Mouse (Mus musculus): ENCODE measurements at regions not wholly inside any gene's neighbourhood (a gene's known extent, or its start where the extent isn't known, plus 50 kb on each side); places are given as distances from the start of the nearest gene placed in this dataset.
A peak's percentile ranks its signal among the peaks of the same experiment; 100 is the strongest.
"Not testable (repeated sequence)": the region's sequence is repeated elsewhere in the genome, so short reads cannot be mapped to it uniquely, and the experiment has no call there.

DNA sequence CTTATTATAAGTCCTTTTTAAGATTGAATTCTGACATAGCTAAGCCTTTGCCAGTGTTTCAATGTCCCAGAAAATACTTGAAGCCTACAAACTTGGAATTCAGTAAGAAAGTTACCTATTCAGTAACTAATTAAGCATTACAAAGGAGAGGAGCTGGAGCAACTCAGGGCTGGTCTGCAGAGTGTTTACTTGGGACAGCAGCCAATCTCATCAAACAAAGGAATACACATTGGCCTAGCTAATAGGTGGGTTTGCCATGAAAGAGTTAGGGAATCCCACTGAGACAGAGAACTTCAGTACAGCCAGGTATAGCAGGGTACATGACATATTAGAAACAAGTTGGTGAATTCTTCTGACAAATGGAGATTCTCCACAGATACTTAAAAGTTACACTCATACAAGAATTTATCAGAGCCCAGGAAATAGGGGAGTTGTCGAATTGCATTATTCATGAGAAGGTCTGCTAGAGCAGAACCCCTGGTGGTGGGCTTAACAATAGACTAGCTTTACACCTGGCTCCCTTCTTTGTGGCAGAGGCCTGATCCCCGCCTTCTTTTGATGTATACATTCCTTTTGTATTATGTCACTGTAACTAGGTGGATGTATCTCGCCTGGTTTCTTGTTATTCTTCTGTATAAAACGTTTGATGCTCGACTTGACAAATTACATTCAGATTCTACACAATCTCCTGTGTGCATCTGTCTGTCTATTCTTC, 525.2 kb downstream of the 4930447F04Rik start:
- H3K9ac ChIP-seq (ENCODE audit: insufficient read depth, low read depth); H3K4me3 ChIP-seq (replicated peaks in 1 of 3; ENCODE audit: low read depth in 2 of 3, low read length in 2 of 3, poor library complexity in 1 of 3); in situ Hi-C loops (cut with MboI; ENCODE audit: low pct_ligation_motif_present, low pct_unique_long_range_greater_than_20kb, low sequenced_read_pairs): not testable (repeated sequence)

DNA sequence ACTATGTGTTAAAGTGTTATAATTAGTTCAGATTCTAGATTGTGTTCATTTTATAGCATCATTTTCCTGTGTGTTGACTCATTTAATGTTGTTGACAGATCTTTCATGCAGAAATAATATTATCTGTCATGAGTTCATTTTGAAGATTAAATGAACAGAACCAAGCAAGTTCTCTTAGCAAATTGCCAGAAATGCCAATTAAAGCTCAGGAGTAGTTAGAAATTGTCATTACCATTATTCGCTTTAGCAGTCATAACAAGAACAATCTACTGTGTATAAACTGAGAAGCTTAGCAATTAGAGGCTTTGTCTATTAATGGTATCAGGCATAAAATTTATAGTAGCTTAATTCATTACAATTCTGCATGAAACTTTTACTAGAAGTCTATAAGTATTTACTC, 534.2 kb downstream of the 4930447F04Rik start:
- dilution Hi-C loops (cut with MboI; ENCODE audit: extremely low pct_ligation_motif_present, extremely low pct_unique_long_range_greater_than_20kb, low sequenced_read_pairs), result no loop called here

More for the DNA sequence above, 525.2 kb downstream of the 4930447F04Rik start:
- H3K27ac ChIP-seq (ENCODE audit: insufficient read depth, low read depth); H3K4me2 ChIP-seq (ENCODE audit: insufficient read depth, low read depth, poor library complexity, severe bottlenecking); H3K36me3 ChIP-seq (replicated peaks in 1 of 2; ENCODE audit: control insufficient read depth in 1 of 2, insufficient read depth in 1 of 2, low read length in 1 of 2); H3K27me3 ChIP-seq (replicated peaks); H3K9me3 ChIP-seq (replicated peaks; ENCODE audit: low read length); DNase-seq (ENCODE audit: extremely low read depth); dilution Hi-C loops (cut with MboI; ENCODE audit: extremely low pct_ligation_motif_present, extremely low pct_unique_long_range_greater_than_20kb, low sequenced_read_pairs); H3K4me1 ChIP-seq (ENCODE audit: control insufficient read depth in 1 of 2, insufficient read depth in 2 of 2); H3K79me2 ChIP-seq (replicated peaks; ENCODE audit: control insufficient read depth, extremely low read depth, insufficient read depth, poor library complexity, severe bottlenecking): not testable (repeated sequence)

DNA sequence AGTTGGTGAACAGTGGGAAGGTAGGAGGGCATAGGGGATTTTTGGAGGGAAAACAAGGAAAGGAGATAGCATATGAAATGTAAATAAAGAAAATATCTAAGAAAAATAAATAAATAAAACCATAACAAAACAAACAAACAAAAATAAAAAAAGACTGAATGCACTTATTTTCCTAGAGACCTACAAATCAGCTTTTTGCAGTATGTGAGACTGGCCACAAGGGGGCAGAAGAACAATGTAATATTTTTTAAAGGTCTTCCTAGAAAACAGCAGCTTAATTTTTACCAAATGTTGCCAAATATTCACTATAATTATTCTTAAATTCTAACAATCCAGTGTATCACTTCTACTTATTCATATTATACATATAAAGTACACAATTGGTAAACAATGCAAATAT, 569.4 kb downstream of the 4930447F04Rik start:
- dilution Hi-C loops (cut with MboI; ENCODE audit: extremely low pct_ligation_motif_present, extremely low pct_unique_long_range_greater_than_20kb, low sequenced_read_pairs) (no loop called here), in situ Hi-C loops (cut with MboI; ENCODE audit: low pct_ligation_motif_present, low pct_unique_long_range_greater_than_20kb, low sequenced_read_pairs) (no loop called here)
- TF ChIP-seq SIN3A (IDR thresholded peaks at IDR 0.05; ENCODE audit: low read length) (no peak), POLR2A (IDR thresholded peaks at IDR 0.05; ENCODE audit: low read depth, low read length) (no peak), CTCF (conservative IDR thresholded peaks at IDR 0.05 in 1 of 2, IDR thresholded peaks at IDR 0.05 in 1 of 2; ENCODE audit: low read depth in 2 of 2, low read length in 2 of 2) (0 out of 4 replicates have a peak, but pooled peaks of 1 of the 2 experiments have one; percentile 8), CHD2 (IDR thresholded peaks at IDR 0.05; ENCODE audit: low read length) (no peak), JUND (conservative IDR thresholded peaks at IDR 0.05; ENCODE audit: low read depth, low read length) (no peak), BHLHE40 (IDR thresholded peaks at IDR 0.05; ENCODE audit: low read depth, low read length) (no peak)
- no peaks in the 10 kb centered on the region for H3K36me3 ChIP-seq (replicated peaks in 1 of 2; ENCODE audit: control insufficient read depth in 1 of 2, insufficient read depth in 1 of 2, low read length in 1 of 2)
- H3K27ac ChIP-seq (ENCODE audit: insufficient read depth, low read depth), result no peak overlapping the region
- H3K79me2 ChIP-seq (replicated peaks; ENCODE audit: control insufficient read depth, extremely low read depth, insufficient read depth, poor library complexity, severe bottlenecking), result no peaks in the 10 kb centered on the region
- no peak overlapping the region for H3K4me3 ChIP-seq (replicated peaks in 1 of 3; ENCODE audit: low read depth in 2 of 3, low read length in 2 of 3, poor library complexity in 1 of 3)
- no peak overlapping the region for H3K4me2 ChIP-seq (ENCODE audit: insufficient read depth, low read depth, poor library complexity, severe bottlenecking)
- no peak for DNase-seq (ENCODE audit: extremely low read depth)
- no peaks in the 10 kb centered on the region for H3K27me3 ChIP-seq (replicated peaks)
- H3K9me3 ChIP-seq (replicated peaks; ENCODE audit: low read length), result peaks cover 1% of the 10 kb centered on the region
- H3K4me1 ChIP-seq (ENCODE audit: control insufficient read depth in 1 of 2, insufficient read depth in 2 of 2), result no peaks in the 10 kb centered on the region
- H3K9ac ChIP-seq (ENCODE audit: insufficient read depth, low read depth), result no peak overlapping the region

More for the DNA sequence above, 534.2 kb downstream of the 4930447F04Rik start:
- Histone ChIP-seq H3K4me2 (ENCODE audit: insufficient read depth, low read depth, poor library complexity, severe bottlenecking) (no peak overlapping the region), H3K79me2 (replicated peaks; ENCODE audit: control insufficient read depth, extremely low read depth, insufficient read depth, poor library complexity, severe bottlenecking) (no peaks in the 10 kb centered on the region), H3K9me3 (replicated peaks; ENCODE audit: low read length) (peaks cover 15% of the 10 kb centered on the region), H3K4me3 (replicated peaks in 1 of 3; ENCODE audit: low read depth in 2 of 3, low read length in 2 of 3, poor library complexity in 1 of 3) (no peak overlapping the region), H3K27me3 (replicated peaks) (no peaks in the 10 kb centered on the region), H3K9ac (ENCODE audit: insufficient read depth, low read depth) (no peak overlapping the region), H3K36me3 (replicated peaks in 1 of 2; ENCODE audit: control insufficient read depth in 1 of 2, insufficient read depth in 1 of 2, low read length in 1 of 2) (no peaks in the 10 kb centered on the region), H3K27ac (ENCODE audit: insufficient read depth, low read depth) (no peak overlapping the region), H3K4me1 (ENCODE audit: control insufficient read depth in 1 of 2, insufficient read depth in 2 of 2) (no peaks in the 10 kb centered on the region)
- no peak for DNase-seq (ENCODE audit: extremely low read depth)
- in situ Hi-C loops (cut with MboI; ENCODE audit: low pct_ligation_motif_present, low pct_unique_long_range_greater_than_20kb, low sequenced_read_pairs), result no loop called here
- no peak for TF ChIP-seq JUN (IDR thresholded peaks at IDR 0.05; ENCODE audit: insufficient read depth, low read depth, low read length)
- no peak for TF ChIP-seq RAD21 (IDR thresholded peaks at IDR 0.05; ENCODE audit: low read depth, low read length)
- no peak for TF ChIP-seq GABPA (IDR thresholded peaks at IDR 0.05; ENCODE audit: insufficient replicate concordance, low read depth, low read length)
- no peak for TF ChIP-seq ZNF384 (IDR thresholded peaks at IDR 0.05; ENCODE audit: low read depth, low read length)
- no peak for TF ChIP-seq ETS1 (conservative IDR thresholded peaks at IDR 0.05; ENCODE audit: low read depth, low read length)
- TF ChIP-seq NRF1 (IDR thresholded peaks at IDR 0.05; ENCODE audit: low read depth, low read length), result no peak
- TF ChIP-seq KAT2A (IDR thresholded peaks at IDR 0.05; ENCODE audit: insufficient replicate concordance, low read length), result no peak
- no peak for TF ChIP-seq HCFC1 (IDR thresholded peaks at IDR 0.05; ENCODE audit: low read depth, low read length)
- no peak for TF ChIP-seq POLR2A (IDR thresholded peaks at IDR 0.05; ENCODE audit: low read depth, low read length)

Measured in CH12.LX (cell line).